Mouse (Mus musculus): ENCODE results near the gene Abcg8. TPM values are rescaled to one million over a fixed set of nuclear protein-coding genes. Genes with fewer than 3 reads are reported as not detected.

Abcg8 gene
- polyA plus RNA-seq, 1 experiment: 0.10 TPM

- no peak for DNase-seq (ENCODE audit: low spot score)
Observed at GRCm38 (mm10) chr17:84713563-84714164, 37.6 kb downstream of the Abcg8 start.

GRCm38 (mm10) chr17:84714930-84715329 is 38.8 kb downstream of the Abcg8 start:
- DNase-seq (ENCODE audit: low spot score): no peak

- DNase-seq (ENCODE audit: low spot score): no peak
Observed at GRCm38 (mm10) chr17:84716252-84716872, 40.3 kb downstream of the Abcg8 start.

- no peak for DNase-seq (ENCODE audit: low spot score)
Observed at GRCm38 (mm10) chr17:84717416-84717815, 41.3 kb downstream of the Abcg8 start.

GRCm38 (mm10) chr17:84719105-84719504 is 43.0 kb downstream of the Abcg8 start:
- DNase-seq (ENCODE audit: low spot score): no peak

- no peak for DNase-seq (ENCODE audit: low spot score)
Observed at GRCm38 (mm10) chr17:84724028-84724427, 47.9 kb downstream of the Abcg8 start.

GRCm38 (mm10) chr17:84725163-84725562 is 49.1 kb downstream of the Abcg8 start:
- no peak for DNase-seq (ENCODE audit: low spot score)

GRCm38 (mm10) chr17:84728201-84728911 is 52.3 kb downstream of the Abcg8 start:
- no peak for DNase-seq (ENCODE audit: low spot score)

GRCm38 (mm10) chr17:84729140-84729539 is 53.0 kb downstream of the Abcg8 start:
- no peak for DNase-seq (ENCODE audit: low spot score)

- no peak for DNase-seq (ENCODE audit: low spot score)
Observed at GRCm38 (mm10) chr17:84731361-84731760, 55.3 kb downstream of the Abcg8 start.

- DNase-seq (ENCODE audit: low spot score): no peak
Observed at GRCm38 (mm10) chr17:84732612-84733011, 56.5 kb downstream of the Abcg8 start.

GRCm38 (mm10) chr17:84736719-84737118 is 60.6 kb downstream of the Abcg8 start:
- DNase-seq (ENCODE audit: low spot score): no peak

- no peak for DNase-seq (ENCODE audit: low spot score)
Observed at GRCm38 (mm10) chr17:84738073-84738797, 62.1 kb downstream of the Abcg8 start.

GRCm38 (mm10) chr17:84744256-84744655 is 68.2 kb downstream of the Abcg8 start:
- no peak for DNase-seq (ENCODE audit: low spot score)

GRCm38 (mm10) chr17:84745001-84745400 is 68.9 kb downstream of the Abcg8 start:
- DNase-seq (ENCODE audit: low spot score): no peak

GRCm38 (mm10) chr17:84747212-84747611 is 71.1 kb downstream of the Abcg8 start:
- no peak for DNase-seq (ENCODE audit: low spot score)

GRCm38 (mm10) chr17:84748152-84748682 is 72.1 kb downstream of the Abcg8 start:
- DNase-seq (ENCODE audit: low spot score): no peak

GRCm38 (mm10) chr17:84749297-84749696 is 73.2 kb downstream of the Abcg8 start:
- no peak for DNase-seq (ENCODE audit: low spot score)

Measured in urinary bladder, adult 2 months (tissue).